Mouse (Mus musculus) liver, embryonic 11.5 days (tissue): ENCODE measurements around the gene Zfp595. TPM values are rescaled to one million over a fixed set of nuclear protein-coding genes. Genes with fewer than 3 reads are reported as not detected.
"Not testable (repeated sequence)": the region's sequence is repeated elsewhere in the genome, so short reads cannot be mapped to it uniquely, and the experiment has no call there.

Source experiments
- ATAC-seq: fragments of 200-750 bp; cut with Nextera tagmentation; replicated peaks from 2 replicates; pipeline ENCODE4 v1.8.0; 2017; ENCODE audit warnings: moderate number of reproducible peaks, mild to moderate bottlenecking, moderate TSS enrichment, moderate library complexity; ENCODE audit not compliant: low FRiP score
- DNase-seq: peaks from one replicate; pipeline ENCODE4 v3.0.0-alpha.2; 2017; ENCODE audit warnings: low spot score
- H3K27ac ChIP-seq: fragments of 300-500 bp; sonication (generic); 2 replicates; pipeline ENCODE4 v1.5.1; 2014; ENCODE audit warnings: mild to moderate bottlenecking, low read depth, low read length, control low read depth
- H3K27me3 ChIP-seq: fragments of 300-500 bp; sonication (generic); replicated peaks from 2 replicates; pipeline ENCODE4 v1.6.1; 2014; ENCODE audit warnings: low read length, mixed read lengths; ENCODE audit not compliant: control insufficient read depth, insufficient read depth
- H3K36me3 ChIP-seq: fragments of 300-500 bp; sonication (generic); 2 replicates; pipeline ENCODE4 v1.6.1; 2014; ENCODE audit warnings: mild to moderate bottlenecking, low read length, moderate library complexity, mixed read lengths; ENCODE audit not compliant: control insufficient read depth, insufficient read depth
- H3K4me1 ChIP-seq: fragments of 300-500 bp; sonication (generic); replicated peaks from 2 replicates; pipeline ENCODE4 v1.6.1; 2014; ENCODE audit warnings: low read length, mixed read lengths; ENCODE audit not compliant: control insufficient read depth, insufficient read depth
- H3K4me2 ChIP-seq: fragments of 300-500 bp; sonication (generic); 2 replicates; pipeline ENCODE4 v1.6.1; 2014; ENCODE audit warnings: mild to moderate bottlenecking, control low read depth, moderate library complexity
- H3K4me3 ChIP-seq: fragments of 300-500 bp; sonication (generic); 2 replicates; pipeline ENCODE4 v1.5.1; 2014; ENCODE audit warnings: low read depth, low read length, control low read depth
- H3K9ac ChIP-seq: fragments of 300-500 bp; sonication (generic); 2 replicates; pipeline ENCODE4 v1.6.1; 2014; ENCODE audit warnings: low read depth, low read length, control low read depth
- H3K9me3 ChIP-seq: fragments of 300-500 bp; sonication (generic); 2 replicates; pipeline ENCODE4 v1.6.1; 2016; ENCODE audit warnings: low read length, inconsistent platforms, mixed read lengths; ENCODE audit not compliant: control insufficient read depth
- WGBS: fragments of 180-500 bp; shearing (Covaris S2); extraction: QIAGEN DNeasy Blood & Tissue Kit; methylation state at CpG from one replicate; pipeline ENCODE4 v1.1.7; 2014; 5-methylcytosine and 5-hydroxymethylcytosine counted together
- polyA plus RNA-seq: library from polyadenylated mRNA; unstranded; fragments of >200 nt; fragmentation: Nextera tagmentation; extraction: Ambion mirVana; gene quantifications from 2 replicates; pipeline ENCODE4 v1.2.1, GENCODE M21; 2014

Gene Zfp595
- polyA plus RNA-seq, 1 experiment from 2014 or later = 2.3 TPM

GRCm38 (mm10) chr13:67305822-67306672, 26.3 kb downstream of the Zfp595 start, which contains the start of gene Zfp457:
Zfp457 (minus strand) TSS chr13:67306485.
- ATAC-seq (peak; percentile 96), DNase-seq (peak; percentile 79)
- Histone ChIP-seq H3K4me3 (peak within 1 kb of the TSS; percentile 50), H3K27ac (no peak within 1 kb of the TSS), H3K36me3 (no peaks in the 10 kb centered on the region), H3K27me3 (no peaks in the 10 kb centered on the region), H3K4me2 (peak within 1 kb of the TSS; percentile 55), H3K9me3 (no peaks in the 10 kb centered on the region), H3K9ac (peak within 1 kb of the TSS; percentile 62), H3K4me1 (0 out of 2 replicates have a peak, but pooled peaks cover 2% of the 10 kb centered on the region)
- WGBS = 10% methylated on average over 16 of the region's 16 CpGs

- Histone ChIP-seq H3K27me3 (no peaks in the 10 kb centered on the region), H3K27ac (no peak within 1 kb of the TSS), H3K9ac (no peak within 1 kb of the TSS), H3K4me3 (no peak within 1 kb of the TSS), H3K4me2 (no peak within 1 kb of the TSS), H3K9me3 (no peaks in the 10 kb centered on the region), H3K36me3 (no peaks in the 10 kb centered on the region), H3K4me1 (no peaks in the 10 kb centered on the region)
- no peak for DNase-seq
- ATAC-seq = no peak
- WGBS = 40% methylated on average over 7 of the region's 7 CpGs
These were observed 54.1 kb downstream of the Zfp595 start, which contains the start of gene Zfp458 for GRCm38 (mm10) chr13:67278314-67278713. Zfp458 (minus strand) TSS chr13:67278466.

GRCm38 (mm10) chr13:67269383-67270065, 62.8 kb downstream of the Zfp595 start:
- H3K27ac ChIP-seq, H3K36me3 ChIP-seq, H3K27me3 ChIP-seq, H3K4me1 ChIP-seq, DNase-seq, H3K9me3 ChIP-seq: not testable (repeated sequence)
- 47% methylated on average over 8 of the region's 9 CpGs for WGBS
- peak overlapping the region; percentile 74 for H3K9ac ChIP-seq
- H3K4me3 ChIP-seq = peak overlapping the region; percentile 79
- peak overlapping the region; percentile 79 for H3K4me2 ChIP-seq
- ATAC-seq = peak; percentile 45

GRCm38 (mm10) chr13:67268568-67269369, 63.6 kb downstream of the Zfp595 start:
- H3K9me3 ChIP-seq = peaks cover 4% of the 10 kb centered on the region; the same call in 1 of the 2 replicates
- peak overlapping the region; percentile 79 for H3K4me3 ChIP-seq
- 6% methylated on average over 18 of the region's 18 CpGs for WGBS
- peak; percentile 99 for ATAC-seq
- H3K4me1 ChIP-seq = no peaks in the 10 kb centered on the region
- no peak overlapping the region; the same call in 1 of the 2 replicates for H3K27ac ChIP-seq
- H3K36me3 ChIP-seq = 0 out of 2 replicates have a peak, but pooled peaks cover 2% of the 10 kb centered on the region
- H3K4me2 ChIP-seq = peak overlapping the region; percentile 79
- no peaks in the 10 kb centered on the region for H3K27me3 ChIP-seq
- peak overlapping the region; percentile 74 for H3K9ac ChIP-seq
- DNase-seq = peak; percentile 74

Other genes starting within 250 kb of the Zfp595 start
- gene Zfp708, start 234.6 kb downstream of the Zfp595 start, polyA plus RNA-seq = 2.7 and 4.1 TPM in 2 replicates
- gene Gm28557, start 224.0 kb downstream of the Zfp595 start, polyA plus RNA-seq = 2.3 and 3.6 TPM in 2 replicates
- 0.08 and 0.48 TPM in 2 replicates for gene Rslcan18, start 216.3 kb downstream of the Zfp595 start, polyA plus RNA-seq
- gene Zfp759, start 210.9 kb downstream of the Zfp595 start, polyA plus RNA-seq = 1.3 and 1.8 TPM in 2 replicates
- gene Rsl1, start 159.4 kb downstream of the Zfp595 start, polyA plus RNA-seq = 2.3 and 2.7 TPM in 2 replicates
- gene Zfp455, start 138.1 kb downstream of the Zfp595 start, polyA plus RNA-seq = 1.2 and 2.0 TPM in 2 replicates
- gene Zfp458, start 54.1 kb downstream of the Zfp595 start, polyA plus RNA-seq = 0.95 and 0.97 TPM in 2 replicates
- gene Zfp457, start 26.1 kb downstream of the Zfp595 start, polyA plus RNA-seq = 0.40 TPM in 1 of 2 replicates, not detected in the other
- 0.41 and 0.58 TPM in 2 replicates for gene Gm28044, start 28.0 kb upstream of the Zfp595 start, polyA plus RNA-seq
- 1.5 and 1.9 TPM in 2 replicates for gene Zfp953, start 28.0 kb upstream of the Zfp595 start, polyA plus RNA-seq
- gene Gm28041, start 43.2 kb upstream of the Zfp595 start, polyA plus RNA-seq = 0.62 TPM in 1 of 2 replicates, not detected in the other
- 1.4 and 1.5 TPM in 2 replicates for gene Zfp456, start 43.2 kb upstream of the Zfp595 start, polyA plus RNA-seq
- gene Zfp429, start 67.2 kb upstream of the Zfp595 start, polyA plus RNA-seq = 3.0 and 4.4 TPM in 2 replicates
- 0.74 and 0.75 TPM in 2 replicates for gene Zfp459, start 88.8 kb upstream of the Zfp595 start, polyA plus RNA-seq
- 5.8 and 6.9 TPM in 2 replicates for gene Zfp874a, start 119.1 kb upstream of the Zfp595 start, polyA plus RNA-seq
- 2.6 and 2.8 TPM in 2 replicates for gene Zfp874b, start 151.7 kb upstream of the Zfp595 start, polyA plus RNA-seq
- gene Zfp58, start 168.0 kb upstream of the Zfp595 start, polyA plus RNA-seq = 8.0 and 9.2 TPM in 2 replicates
- gene Gm26965, start 193.6 kb upstream of the Zfp595 start, polyA plus RNA-seq = not detected in 2 replicates
- 13.9 and 15.7 TPM in 2 replicates for gene Zfp87, start 193.6 kb upstream of the Zfp595 start, polyA plus RNA-seq
- gene Zfp748, start 221.3 kb upstream of the Zfp595 start, polyA plus RNA-seq = 9.8 and 12.1 TPM in 2 replicates